Mouse (Mus musculus) embryonic facial prominence, embryonic 10.5 days (tissue): Measurements from ENCODE around the gene Fev. TPM values are rescaled to one million over a fixed set of nuclear protein-coding genes. Genes with fewer than 3 reads are reported as not detected.

Source experiments
- DNase-seq: peaks from one replicate; pipeline ENCODE4 v3.0.0-alpha.2; 2017; ENCODE audit warnings: low spot score
- H3K27ac ChIP-seq: fragments of 300-500 bp; sonication (generic); replicated peaks from 2 replicates; pipeline ENCODE4 v1.5.1; 2016; ENCODE audit warnings: mild to moderate bottlenecking
- H3K27me3 ChIP-seq: fragments of 300-500 bp; sonication (generic); replicated peaks from 2 replicates; pipeline ENCODE4 v1.6.1; 2016; ENCODE audit warnings: low read depth, mild to moderate bottlenecking; ENCODE audit not compliant: poor library complexity, severe bottlenecking
- H3K36me3 ChIP-seq: fragments of 300-500 bp; sonication (generic); replicated peaks from 2 replicates; pipeline ENCODE4 v1.6.1; 2016; ENCODE audit warnings: mild to moderate bottlenecking, moderate library complexity
- H3K4me1 ChIP-seq: fragments of 300-500 bp; sonication (generic); 2 replicates; pipeline ENCODE4 v1.6.1; 2016
- H3K4me3 ChIP-seq: fragments of 300-500 bp; sonication (generic); 2 replicates; pipeline ENCODE4 v1.5.1; 2016; ENCODE audit warnings: mild to moderate bottlenecking, moderate library complexity
- H3K9me3 ChIP-seq: fragments of 300-500 bp; sonication (generic); 2 replicates; pipeline ENCODE4 v1.6.1; 2016; ENCODE audit warnings: mild to moderate bottlenecking
- WGBS: fragments of 180-500 bp; shearing (Covaris S2); methylation state at CpG from one replicate; pipeline ENCODE4 v1.1.7; 2016; 5-methylcytosine and 5-hydroxymethylcytosine counted together
- microRNA counts: library from miRNA; unstranded; fragments of <30 nt; microRNA quantifications from one replicate; lab custom pipeline; 2017
- microRNA-seq: library from miRNA; unstranded; fragments of <30 nt; microRNA quantifications from one replicate; pipeline ENCODE4, GENCODE M21; 2017
- polyA plus RNA-seq: library from polyadenylated mRNA; unstranded; fragments of >200 nt; fragmentation: Nextera tagmentation; extraction: Ambion mirVana; gene quantifications from 2 replicates; pipeline ENCODE4 v1.2.1, GENCODE M21; 2016

The Fev gene
- polyA plus RNA-seq, 1 experiment from 2014 or later: not detected

DNA sequence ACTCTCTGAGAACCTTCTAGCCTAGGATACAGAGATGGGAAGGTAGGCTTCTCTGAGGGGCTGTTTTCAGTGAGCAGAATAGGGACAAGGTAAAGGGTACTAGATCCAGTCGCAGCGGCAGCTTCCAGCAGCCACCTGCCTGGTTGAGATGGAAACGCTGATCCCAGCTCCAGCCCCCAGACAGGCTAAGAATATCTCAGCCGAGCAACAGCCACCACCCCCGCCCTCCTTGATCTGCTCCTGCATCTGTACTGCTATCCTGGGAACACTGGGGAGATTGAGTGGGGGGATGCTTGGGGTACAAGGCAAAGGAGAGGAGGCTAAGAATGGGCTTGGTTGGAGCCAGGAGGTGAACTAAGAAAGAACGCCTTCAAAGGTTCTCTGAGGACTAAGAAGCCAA is 35.0 kb downstream of the Fev start:
- no peaks in the 10 kb centered on the region for H3K9me3 ChIP-seq
- peaks cover 69% of the 10 kb centered on the region for H3K27me3 ChIP-seq
- WGBS: 27% methylated on average over 6 of the region's 6 CpGs
- peaks cover 27% of the 10 kb centered on the region for H3K4me1 ChIP-seq
- DNase-seq: no peak
- H3K27ac ChIP-seq: no peak overlapping the region
- no peaks in the 10 kb centered on the region for H3K36me3 ChIP-seq
- H3K4me3 ChIP-seq: no peak overlapping the region

- Histone ChIP-seq H3K36me3 (no peaks in the 10 kb centered on the region), H3K27ac (no peak overlapping the region), H3K9me3 (no peaks in the 10 kb centered on the region), H3K4me1 (peaks cover 14% of the 10 kb centered on the region), H3K4me3 (no peak overlapping the region), H3K27me3 (peaks cover 56% of the 10 kb centered on the region)
- no peak for DNase-seq
- WGBS: 67% methylated on average over 5 of the region's 5 CpGs
These were observed 36.3 kb downstream of the Fev start for GRCm38 (mm10) chr1:74848946-74849345.

DNA sequence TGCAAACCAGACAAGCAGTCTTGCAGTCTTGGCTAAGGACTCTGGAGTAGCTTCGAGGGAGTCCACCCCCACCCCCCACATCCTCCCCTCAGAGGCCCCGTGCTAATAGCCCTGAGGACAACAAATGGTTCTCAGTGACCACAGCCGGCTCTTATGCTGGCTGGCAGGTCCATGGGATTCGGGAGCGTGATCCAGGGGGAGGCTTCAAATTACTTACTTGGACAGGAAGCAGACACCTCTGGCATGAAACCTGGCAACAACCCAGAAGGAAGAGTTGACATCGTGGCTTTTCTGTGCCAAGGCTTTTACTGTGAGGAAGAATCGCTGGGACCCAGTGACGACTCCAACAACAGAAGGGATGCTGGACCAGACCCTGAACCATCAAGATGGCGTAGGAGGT is 38.9 kb downstream of the Fev start:
- Histone ChIP-seq H3K9me3 (no peaks in the 10 kb centered on the region), H3K4me1 (peaks cover 10% of the 10 kb centered on the region), H3K36me3 (no peaks in the 10 kb centered on the region), H3K4me3 (no peak overlapping the region), H3K27me3 (peaks cover 35% of the 10 kb centered on the region), H3K27ac (no peak overlapping the region)
- DNase-seq: no peak
- WGBS: 37% methylated on average over 9 of the region's 9 CpGs

- Histone ChIP-seq H3K4me3 (no peak overlapping the region), H3K9me3 (no peaks in the 10 kb centered on the region), H3K27ac (no peak overlapping the region), H3K4me1 (peaks cover 5% of the 10 kb centered on the region), H3K36me3 (no peaks in the 10 kb centered on the region), H3K27me3 (peaks cover 14% of the 10 kb centered on the region; the same call in 1 of the 2 replicates)
- WGBS: 87% methylated on average over 5 of the region's 5 CpGs
- no peak for DNase-seq
These were observed 42.1 kb downstream of the Fev start for GRCm38 (mm10) chr1:74843090-74843489.

- Histone ChIP-seq H3K4me1 (no peaks in the 10 kb centered on the region), H3K27ac (no peak overlapping the region), H3K36me3 (no peaks in the 10 kb centered on the region), H3K27me3 (0 out of 2 replicates have a peak, but pooled peaks cover 4% of the 10 kb centered on the region), H3K9me3 (no peaks in the 10 kb centered on the region), H3K4me3 (no peak overlapping the region)
- 88% methylated on average over 3 of the region's 3 CpGs for WGBS
- no peak for DNase-seq
These were observed 52.0 kb downstream of the Fev start for GRCm38 (mm10) chr1:74833255-74833654.

MicroRNAs encoded within 50 kb of the gene (microRNA counts, 519-probe panel; counts per million panel counts)
- microRNA mmu-miR-375 (lab: Ali Mortazavi, UCI): 4,309 counts per million, percentile 80 among the panel's probes with 10 or more counts

Small RNA genes within 50 kb of the gene (microRNA-seq; reads per million reads assigned to microRNA genes)
- 1,597 reads per million, percentile 79 among the genes with 10 or more reads in this experiment for gene Mir375

Other genes starting within 250 kb of the Fev start
- 49.9 and 59.4 TPM in 2 replicates for gene Ttll4, start 223.7 kb downstream of the Fev start, polyA plus RNA-seq
- gene Cyp27a1, start 171.8 kb downstream of the Fev start, polyA plus RNA-seq: 12.1 and 12.8 TPM in 2 replicates
- gene Prkag3, start 136.2 kb downstream of the Fev start, polyA plus RNA-seq: 0.11 TPM in 1 of 2 replicates, not detected in the other
- 26.5 and 26.6 TPM in 2 replicates for gene Wnt6, start 113.5 kb downstream of the Fev start, polyA plus RNA-seq
- gene Wnt10a, start 93.9 kb downstream of the Fev start, polyA plus RNA-seq: 0.70 and 1.2 TPM in 2 replicates
- 0.21 and 0.39 TPM in 2 replicates for gene Cdk5r2, start 30.5 kb downstream of the Fev start, polyA plus RNA-seq
- not detected in 2 replicates for gene Cryba2, start 7.7 kb upstream of the Fev start, polyA plus RNA-seq
- gene Cfap65, start 50.2 kb upstream of the Fev start, polyA plus RNA-seq: 0.08 TPM in 1 of 2 replicates, not detected in the other
- 0.11 TPM in 1 of 2 replicates, not detected in the other for gene Ihh, start 66.3 kb upstream of the Fev start, polyA plus RNA-seq
- 11.1 and 13.8 TPM in 2 replicates for gene Nhej1, start 239.8 kb upstream of the Fev start, polyA plus RNA-seq
- 0.06 and 0.08 TPM in 2 replicates for gene Slc23a3, start 248.5 kb upstream of the Fev start, polyA plus RNA-seq